Mouse (Mus musculus) liver, embryonic 14.5 days (tissue): ENCODE results near the gene Ccnjl.

Source experiments
- CTCF ChIP-seq: IDR thresholded peaks from 2 replicates; pipeline ENCODE4 v1.5.1; 2016; ENCODE audit warnings: antibody characterized with exemption, low read depth, control low read depth
- EP300 ChIP-seq: IDR thresholded peaks from 2 replicates; pipeline ENCODE4 v1.6.1; 2016; ENCODE audit warnings: antibody characterized with exemption, low read depth

GRCm38 (mm10) chr11:43548657-43549435 is 20.3 kb downstream of the Ccnjl start:
- TF ChIP-seq EP300 (no peak), CTCF (no peak)
